Mouse (Mus musculus) limb, embryonic 12.5 days (tissue): ENCODE measurements around the gene A4galt. TPM values are rescaled to one million over a fixed set of nuclear protein-coding genes. Genes with fewer than 3 reads are reported as not detected.

ENCODE experiments used
- ATAC-seq: fragments of 200-750 bp; cut with Nextera tagmentation; 2 replicates; pipeline ENCODE4 v1.8.0; 2017; ENCODE audit warnings: low read depth, moderate TSS enrichment; ENCODE audit not compliant: insufficient number of reproducible peaks, insufficient read depth, low FRiP score, low TSS enrichment
- H3K27ac ChIP-seq: fragments of 300-500 bp; sonication (generic); 2 replicates; pipeline ENCODE4 v1.5.1; 2016; ENCODE audit warnings: mild to moderate bottlenecking, moderate library complexity
- H3K27me3 ChIP-seq: fragments of 300-500 bp; sonication (generic); 2 replicates; pipeline ENCODE4 v1.6.1; 2016; ENCODE audit warnings: mild to moderate bottlenecking, moderate library complexity
- H3K36me3 ChIP-seq: fragments of 300-500 bp; sonication (generic); 2 replicates; pipeline ENCODE4 v1.6.1; 2016; ENCODE audit warnings: mild to moderate bottlenecking, moderate library complexity
- H3K4me1 ChIP-seq: fragments of 300-500 bp; sonication (generic); replicated peaks from 2 replicates; pipeline ENCODE4 v1.6.1; 2016
- H3K4me2 ChIP-seq: fragments of 300-500 bp; sonication (generic); 2 replicates; pipeline ENCODE4 v1.6.1; 2016; ENCODE audit warnings: mild to moderate bottlenecking, moderate library complexity
- H3K4me3 ChIP-seq: fragments of 300-500 bp; sonication (generic); replicated peaks from 2 replicates; pipeline ENCODE4 v1.5.1; 2016; ENCODE audit warnings: mild to moderate bottlenecking
- H3K9ac ChIP-seq: fragments of 300-500 bp; sonication (generic); replicated peaks from 2 replicates; pipeline ENCODE4 v1.6.1; 2016; ENCODE audit warnings: mild to moderate bottlenecking, moderate library complexity
- H3K9me3 ChIP-seq: fragments of 300-500 bp; sonication (generic); 2 replicates; pipeline ENCODE4 v1.6.1; 2016; ENCODE audit warnings: mild to moderate bottlenecking, moderate library complexity
- WGBS: fragments of 180-500 bp; shearing (Covaris S2); methylation state at CpG from one replicate; pipeline ENCODE4 v1.1.7; 2016; 5-methylcytosine and 5-hydroxymethylcytosine counted together
- polyA plus RNA-seq: library from polyadenylated mRNA; unstranded; fragments of >200 nt; fragmentation: Nextera tagmentation; extraction: Ambion mirVana; gene quantifications from 2 replicates; pipeline ENCODE4 v1.2.1, GENCODE M21; 2016

Gene A4galt
- polyA plus RNA-seq, 1 experiment from 2014 or later, result 0.16 TPM

DNA sequence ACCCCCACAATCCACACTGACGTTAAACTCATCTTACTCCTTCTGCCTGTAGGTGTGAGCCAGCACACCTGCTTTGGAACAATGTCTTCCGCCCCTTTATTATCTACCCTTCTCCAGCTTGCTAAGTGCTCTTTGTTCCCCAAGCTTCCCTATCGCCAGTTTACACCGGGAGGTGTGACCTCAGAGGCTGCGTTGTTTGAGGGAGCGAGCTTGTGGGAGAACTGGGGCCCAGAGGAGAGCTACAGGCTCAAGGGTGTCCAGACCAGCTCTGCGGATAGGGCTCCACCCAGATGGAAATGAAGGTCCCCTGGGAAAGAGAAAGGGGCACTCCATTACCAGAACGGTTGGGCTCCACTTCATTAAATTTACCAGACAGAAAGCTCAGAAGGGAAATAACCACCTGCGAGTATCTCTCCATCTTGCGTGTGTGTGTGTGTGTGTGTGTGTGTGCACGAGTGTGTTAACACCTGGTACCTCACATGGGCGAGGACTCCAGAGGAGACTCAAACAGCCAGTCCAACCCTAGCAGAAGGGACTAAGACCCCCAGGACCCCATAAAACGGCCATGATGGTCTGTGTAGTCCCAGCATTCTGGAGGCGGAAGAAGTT is 3.2 kb downstream of the A4galt start:
- 49% methylated on average over 14 of the region's 14 CpGs for WGBS
- H3K36me3 ChIP-seq, result no peaks in the 10 kb centered on the region

DNA sequence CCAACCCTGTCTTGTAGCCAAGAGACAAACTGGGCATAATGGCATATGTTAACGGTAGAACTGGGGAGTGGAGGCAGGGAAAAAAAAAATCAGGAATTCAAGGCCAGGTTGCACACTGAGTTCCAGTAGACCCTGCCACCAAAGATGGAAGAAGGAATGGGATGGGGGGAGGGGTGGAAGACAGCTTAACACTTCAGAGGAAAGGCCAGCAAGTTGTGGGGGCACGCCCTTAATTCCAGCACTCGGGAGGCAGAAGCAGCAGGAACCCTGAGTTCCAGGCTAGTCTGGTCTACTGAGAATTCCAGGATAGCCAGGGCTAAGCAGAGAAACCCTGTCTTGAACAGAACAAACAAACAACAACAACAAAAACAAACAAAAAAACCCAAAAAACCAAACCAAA is 7.2 kb downstream of the A4galt start:
- Histone ChIP-seq H3K9me3 (no peaks in the 10 kb centered on the region), H3K4me3 (no peak overlapping the region), H3K4me1 (no peaks in the 10 kb centered on the region), H3K36me3 (no peaks in the 10 kb centered on the region), H3K9ac (no peak overlapping the region), H3K4me2 (no peak overlapping the region), H3K27ac (no peak overlapping the region), H3K27me3 (peaks cover 14% of the 10 kb centered on the region)
- no peak for ATAC-seq
- WGBS, result 60% methylated on average over 3 of the region's 3 CpGs

More for the DNA sequence above, 3.2 kb downstream of the A4galt start:
- ATAC-seq, result no peak
- H3K9ac ChIP-seq, result no peak overlapping the region
- no peak overlapping the region for H3K27ac ChIP-seq
- H3K27me3 ChIP-seq, result peaks cover 54% of the 10 kb centered on the region
- no peaks in the 10 kb centered on the region; the same call in 1 of the 2 replicates for H3K9me3 ChIP-seq
- no peak overlapping the region for H3K4me3 ChIP-seq
- peaks cover 12% of the 10 kb centered on the region for H3K4me1 ChIP-seq
- H3K4me2 ChIP-seq, result no peak overlapping the region

DNA sequence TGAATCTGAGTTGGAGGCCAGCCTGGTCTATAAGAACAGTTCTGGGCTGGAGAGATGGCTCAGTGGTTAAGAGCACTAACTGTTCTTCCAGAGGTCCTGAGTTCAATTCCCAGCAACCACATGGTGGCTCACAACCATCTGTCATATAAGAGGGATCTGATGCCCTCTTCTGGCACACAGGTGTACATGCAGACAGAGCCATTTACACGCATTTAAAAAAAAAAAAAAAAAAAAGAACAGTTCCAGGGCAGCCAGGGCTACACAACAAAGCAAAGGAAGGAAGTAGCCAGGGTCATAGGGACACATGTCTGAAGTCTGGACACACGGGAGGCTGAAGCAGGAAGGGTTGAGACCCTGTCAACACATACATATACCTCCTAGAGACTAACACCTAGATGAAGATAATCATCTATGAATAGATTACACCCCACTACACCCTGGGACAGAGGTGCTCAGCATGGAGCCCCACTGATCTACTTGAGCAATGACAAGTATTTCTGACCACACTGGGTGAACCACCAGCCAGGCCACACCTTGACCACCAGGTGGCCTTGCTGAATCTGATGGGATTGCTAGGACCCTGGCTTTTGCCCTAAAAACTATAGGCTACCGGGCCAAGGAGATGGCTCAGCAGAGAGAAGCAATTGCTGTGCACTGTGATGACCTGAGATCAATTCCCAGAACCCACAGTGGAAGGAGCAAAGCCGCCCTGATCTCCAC is 9.5 kb downstream of the A4galt start:
- Histone ChIP-seq H3K9ac (no peak overlapping the region), H3K4me3 (no peak overlapping the region), H3K4me1 (peaks cover 3% of the 10 kb centered on the region; the same call in 1 of the 2 replicates), H3K4me2 (no peak overlapping the region), H3K36me3 (no peaks in the 10 kb centered on the region), H3K27me3 (no peaks in the 10 kb centered on the region), H3K27ac (no peak overlapping the region), H3K9me3 (no peaks in the 10 kb centered on the region)
- WGBS, result 84% methylated on average over 4 of the region's 4 CpGs
- ATAC-seq, result no peak

DNA sequence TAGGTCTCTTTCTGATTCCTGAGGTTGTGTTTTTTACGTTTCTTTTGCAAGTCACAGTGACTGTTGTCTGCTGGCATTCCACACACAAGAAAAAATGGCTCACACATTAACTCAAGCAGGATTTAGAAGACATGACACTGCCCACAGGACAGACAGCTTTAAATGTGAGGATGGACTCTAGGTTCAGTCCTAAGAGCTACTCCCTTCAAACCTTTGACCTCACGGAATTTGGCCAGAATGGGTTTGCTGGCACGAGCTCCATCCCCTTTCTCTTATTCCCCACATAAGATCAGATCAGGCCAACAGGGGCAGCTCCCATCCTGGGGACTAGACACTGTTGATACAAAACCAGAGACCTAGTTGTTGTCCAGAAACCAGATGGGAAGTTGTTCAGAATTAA is 10.1 kb downstream of the A4galt start:
- no peak overlapping the region for H3K9ac ChIP-seq
- peaks cover 8% of the 10 kb centered on the region; the same call in 1 of the 2 replicates for H3K4me1 ChIP-seq
- H3K4me2 ChIP-seq, result no peak overlapping the region
- no peak overlapping the region for H3K27ac ChIP-seq
- no peaks in the 10 kb centered on the region for H3K27me3 ChIP-seq
- H3K36me3 ChIP-seq, result no peaks in the 10 kb centered on the region
- H3K9me3 ChIP-seq, result no peaks in the 10 kb centered on the region
- 84% methylated on average over 3 of the region's 3 CpGs for WGBS
- ATAC-seq, result no peak
- H3K4me3 ChIP-seq, result no peak overlapping the region

DNA sequence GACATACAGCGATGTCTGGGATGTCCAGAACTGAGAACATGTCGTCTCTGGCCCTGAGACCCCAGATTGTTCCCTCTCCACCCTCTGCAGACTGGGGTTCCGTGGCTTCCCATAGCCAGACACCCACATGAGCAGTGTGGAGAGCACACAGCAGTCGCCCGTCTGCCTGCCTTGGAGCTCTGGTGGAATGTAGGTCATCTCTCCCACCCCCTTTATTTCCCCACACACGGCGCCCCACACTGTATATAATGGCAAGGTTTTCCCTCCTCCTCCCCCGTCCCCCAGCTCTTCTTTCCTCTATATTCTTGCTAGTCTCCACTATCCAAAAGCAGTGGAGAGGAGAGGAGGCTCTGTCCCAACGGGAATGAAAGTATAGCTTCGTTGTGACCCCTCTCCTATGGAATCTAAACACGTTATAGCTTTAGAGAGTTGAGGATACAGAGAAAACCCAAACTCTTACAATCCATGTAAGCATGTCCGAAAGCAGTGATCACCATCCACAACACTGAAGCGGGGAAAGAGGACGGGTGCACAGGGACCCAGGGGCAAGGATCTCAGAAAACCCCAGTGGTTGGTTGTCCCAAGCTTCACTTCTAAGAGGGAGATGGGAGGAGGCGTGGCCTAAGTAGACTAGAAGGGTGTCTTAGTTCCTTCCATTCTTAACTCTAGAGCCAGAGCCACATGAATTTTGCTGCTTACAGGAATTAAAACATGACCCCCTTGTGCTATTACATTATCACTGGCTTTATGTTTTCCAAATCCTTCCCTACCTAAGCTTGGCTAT is 13.9 kb downstream of the A4galt start:
- Histone ChIP-seq H3K9me3 (no peaks in the 10 kb centered on the region), H3K36me3 (no peaks in the 10 kb centered on the region), H3K4me3 (no peak overlapping the region), H3K9ac (no peak overlapping the region), H3K4me2 (no peak overlapping the region), H3K27ac (no peak overlapping the region), H3K27me3 (no peaks in the 10 kb centered on the region), H3K4me1 (peaks cover 8% of the 10 kb centered on the region; the same call in 1 of the 2 replicates)
- 63% methylated on average over 15 of the region's 15 CpGs for WGBS
- ATAC-seq, result no peak

DNA sequence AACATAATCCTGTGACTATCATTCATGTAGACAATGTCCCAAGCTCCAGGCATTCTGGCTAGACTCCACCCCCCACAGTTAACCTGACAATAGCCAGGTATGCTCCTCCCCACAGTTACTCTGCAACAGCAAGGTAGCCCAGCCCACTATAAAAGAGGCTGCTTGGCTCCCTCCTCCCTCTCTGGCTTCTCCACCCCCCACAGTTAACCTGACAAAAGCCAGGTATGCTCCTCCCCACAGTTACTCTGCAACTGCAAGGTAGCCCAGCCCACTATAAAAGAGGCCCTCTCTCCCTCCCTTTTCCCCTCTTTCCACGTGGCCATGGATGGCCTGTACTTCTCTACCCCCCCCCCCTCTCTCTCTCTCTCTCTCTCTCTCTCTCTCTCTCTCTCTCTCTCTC is 14.8 kb downstream of the A4galt start:
- H3K36me3 ChIP-seq, result no peaks in the 10 kb centered on the region
- peaks cover 8% of the 10 kb centered on the region; the same call in 1 of the 2 replicates for H3K4me1 ChIP-seq
- H3K4me3 ChIP-seq, result no peak overlapping the region
- no peak overlapping the region for H3K4me2 ChIP-seq
- no peaks in the 10 kb centered on the region for H3K27me3 ChIP-seq
- H3K27ac ChIP-seq, result no peak overlapping the region
- WGBS, result no CpG with 5 or more reads among the region's 1 CpGs
- no peak overlapping the region for H3K9ac ChIP-seq
- ATAC-seq, result no peak
- H3K9me3 ChIP-seq, result no peaks in the 10 kb centered on the region

DNA sequence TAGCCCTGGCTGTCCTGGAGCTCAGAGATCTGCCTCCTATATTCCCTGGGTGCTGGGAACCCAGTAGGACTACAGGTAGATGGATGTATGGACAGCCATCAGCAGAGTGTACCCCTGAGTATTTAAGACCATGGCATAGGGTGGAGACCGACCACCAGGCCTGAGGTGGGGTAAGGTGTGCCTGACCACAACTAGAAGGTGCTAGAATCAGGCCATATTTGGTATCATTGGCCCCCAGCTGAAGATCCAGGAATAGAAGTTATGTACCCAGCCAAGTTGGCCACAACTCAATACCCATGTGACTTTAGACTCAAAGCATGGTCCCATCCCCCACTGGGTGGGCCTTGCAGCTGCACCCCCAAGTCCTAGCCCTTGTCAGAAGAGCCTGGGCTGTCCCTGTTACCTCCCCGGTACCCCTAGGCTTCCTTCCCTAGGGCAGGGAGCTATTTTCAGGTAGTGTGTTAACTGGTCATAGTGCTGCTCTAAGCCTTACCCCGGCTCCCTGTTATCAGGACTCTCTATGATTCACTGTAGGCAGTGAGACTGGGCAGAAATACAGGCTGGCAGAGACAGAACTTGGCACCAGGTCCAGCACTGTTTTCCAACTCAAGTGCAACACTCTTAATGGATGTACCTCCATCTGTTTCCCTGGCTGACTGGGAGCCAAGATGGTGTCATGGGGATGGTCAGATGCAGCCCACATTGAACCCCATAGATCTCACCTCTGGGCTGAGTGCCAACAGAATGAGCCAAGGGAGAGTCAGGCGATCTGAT is 18.2 kb downstream of the A4galt start:
- H3K4me2 ChIP-seq, result no peak overlapping the region
- H3K9ac ChIP-seq, result no peak overlapping the region
- no peaks in the 10 kb centered on the region for H3K9me3 ChIP-seq
- H3K4me3 ChIP-seq, result no peak overlapping the region
- H3K27ac ChIP-seq, result no peak overlapping the region
- peaks cover 8% of the 10 kb centered on the region; the same call in 1 of the 2 replicates for H3K4me1 ChIP-seq
- H3K27me3 ChIP-seq, result no peaks in the 10 kb centered on the region
- ATAC-seq, result no peak
- H3K36me3 ChIP-seq, result no peaks in the 10 kb centered on the region
- WGBS, result 90% methylated on average over 4 of the region's 4 CpGs

DNA sequence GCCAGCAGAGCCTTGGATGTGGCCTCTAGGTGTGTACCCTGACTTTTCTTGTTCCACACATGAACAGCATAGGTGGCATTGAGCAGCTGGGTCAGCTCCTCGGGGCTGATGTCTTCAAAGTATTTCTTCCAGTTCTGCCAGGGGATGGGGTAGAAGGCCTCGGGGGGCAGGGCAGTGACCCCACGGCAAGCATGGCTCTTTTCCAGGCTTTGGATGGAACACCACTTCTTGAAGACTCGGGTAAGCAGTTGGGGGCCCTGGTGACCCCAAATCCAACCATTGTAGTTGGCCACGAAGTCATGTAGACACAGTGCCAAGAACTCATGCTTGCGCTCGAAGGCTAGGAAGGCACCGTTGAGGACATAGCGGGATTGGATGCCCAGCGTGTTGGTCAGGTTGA is 24.0 kb downstream of the A4galt start:
- no peak overlapping the region for H3K27ac ChIP-seq
- H3K4me3 ChIP-seq, result no peak overlapping the region
- no peak for ATAC-seq
- no peaks in the 10 kb centered on the region for H3K9me3 ChIP-seq
- H3K9ac ChIP-seq, result no peak overlapping the region
- no peaks in the 10 kb centered on the region for H3K27me3 ChIP-seq
- H3K36me3 ChIP-seq, result no peaks in the 10 kb centered on the region
- no peak overlapping the region for H3K4me2 ChIP-seq
- WGBS, result 88% methylated on average over 10 of the region's 10 CpGs
- H3K4me1 ChIP-seq, result peaks cover 25% of the 10 kb centered on the region

DNA sequence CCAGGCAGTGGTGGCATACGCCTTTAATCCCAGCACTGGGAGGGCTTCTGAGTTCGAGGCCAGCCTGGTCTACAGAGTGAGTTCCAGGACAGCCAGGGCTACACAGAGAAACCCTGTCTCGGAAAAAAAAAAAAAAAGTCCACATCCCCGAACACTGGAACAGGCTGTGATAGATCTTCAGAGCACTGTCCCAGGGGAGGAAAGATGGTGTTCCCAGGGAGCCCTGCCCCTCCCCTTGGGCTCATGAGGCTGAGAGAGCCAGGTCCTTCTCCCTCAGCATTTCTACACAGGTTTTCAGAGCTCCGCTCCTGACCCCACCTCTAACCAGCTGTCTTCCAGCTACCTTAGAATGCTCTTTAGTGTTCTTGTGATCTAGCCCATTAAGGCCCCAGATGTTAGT is 24.7 kb downstream of the A4galt start:
- H3K27me3 ChIP-seq, result no peaks in the 10 kb centered on the region
- no peaks in the 10 kb centered on the region for H3K36me3 ChIP-seq
- no peak for ATAC-seq
- H3K9ac ChIP-seq, result no peak overlapping the region
- 84% methylated on average over 5 of the region's 5 CpGs for WGBS
- H3K4me1 ChIP-seq, result peaks cover 27% of the 10 kb centered on the region
- no peak overlapping the region for H3K4me2 ChIP-seq
- H3K9me3 ChIP-seq, result no peaks in the 10 kb centered on the region
- no peak overlapping the region for H3K4me3 ChIP-seq
- H3K27ac ChIP-seq, result no peak overlapping the region

DNA sequence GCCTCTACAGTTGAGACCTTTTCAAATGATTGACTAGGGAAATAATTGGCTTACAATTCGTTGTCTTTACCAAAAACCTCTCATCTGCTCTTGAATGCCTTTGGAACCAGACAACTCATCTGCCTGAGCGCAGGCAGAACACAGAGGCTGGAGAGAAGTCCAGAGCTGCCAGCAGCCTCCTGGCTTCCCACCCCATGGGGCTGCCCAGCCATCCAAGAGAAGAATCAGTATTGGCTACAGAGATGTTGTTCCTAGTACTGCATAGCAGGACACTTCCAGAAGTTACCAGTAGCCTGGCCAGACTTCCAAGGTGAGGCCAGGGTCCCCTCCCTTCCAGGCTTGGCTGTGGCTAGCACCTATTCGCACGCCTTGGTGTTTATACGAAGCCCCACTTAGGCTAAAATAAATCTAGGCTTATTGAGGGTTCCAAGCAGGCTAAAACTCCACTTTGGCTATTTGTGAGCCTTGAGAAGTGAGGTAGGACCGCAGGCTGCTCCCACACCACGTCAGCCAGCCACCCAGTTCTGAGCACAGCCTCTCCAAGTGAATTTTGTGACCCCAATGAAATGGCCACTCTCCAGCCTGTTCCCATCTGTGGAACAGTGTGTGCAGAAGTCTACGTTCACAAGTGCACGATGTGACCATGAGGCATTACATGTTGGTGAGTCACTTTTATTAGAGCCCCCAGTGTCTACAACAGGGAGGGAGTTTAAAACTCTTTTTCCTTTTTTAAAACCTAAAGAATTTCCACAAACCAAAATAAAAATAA is 25.3 kb downstream of the A4galt start:
- H3K9ac ChIP-seq, result no peak overlapping the region
- no peak overlapping the region for H3K4me3 ChIP-seq
- no peaks in the 10 kb centered on the region for H3K27me3 ChIP-seq
- H3K4me1 ChIP-seq, result peaks cover 27% of the 10 kb centered on the region
- no peak for ATAC-seq
- H3K9me3 ChIP-seq, result no peaks in the 10 kb centered on the region
- no peak overlapping the region for H3K4me2 ChIP-seq
- no peaks in the 10 kb centered on the region for H3K36me3 ChIP-seq
- H3K27ac ChIP-seq, result no peak overlapping the region
- 80% methylated on average over 9 of the region's 9 CpGs for WGBS
